Mouse (Mus musculus) gonadal fat pad, adult 2 months (tissue): Measurements from ENCODE around the gene Nin. TPM values are rescaled to one million over a fixed set of nuclear protein-coding genes. Genes with fewer than 3 reads are reported as not detected.

Experiments
- DNase-seq: peaks from one replicate; pipeline ENCODE4 v3.0.0-alpha.2; 2012; ENCODE audit warnings: low read depth
- polyA plus RNA-seq: library from polyadenylated mRNA; depleted of rRNA; stranded (reverse); fragments of >200 nt; gene quantifications from 2 replicates; pipeline ENCODE4 v1.2.3, GENCODE M21; 2012

The Nin gene
- polyA plus RNA-seq, 1 experiment: 7.3 TPM

DNA sequence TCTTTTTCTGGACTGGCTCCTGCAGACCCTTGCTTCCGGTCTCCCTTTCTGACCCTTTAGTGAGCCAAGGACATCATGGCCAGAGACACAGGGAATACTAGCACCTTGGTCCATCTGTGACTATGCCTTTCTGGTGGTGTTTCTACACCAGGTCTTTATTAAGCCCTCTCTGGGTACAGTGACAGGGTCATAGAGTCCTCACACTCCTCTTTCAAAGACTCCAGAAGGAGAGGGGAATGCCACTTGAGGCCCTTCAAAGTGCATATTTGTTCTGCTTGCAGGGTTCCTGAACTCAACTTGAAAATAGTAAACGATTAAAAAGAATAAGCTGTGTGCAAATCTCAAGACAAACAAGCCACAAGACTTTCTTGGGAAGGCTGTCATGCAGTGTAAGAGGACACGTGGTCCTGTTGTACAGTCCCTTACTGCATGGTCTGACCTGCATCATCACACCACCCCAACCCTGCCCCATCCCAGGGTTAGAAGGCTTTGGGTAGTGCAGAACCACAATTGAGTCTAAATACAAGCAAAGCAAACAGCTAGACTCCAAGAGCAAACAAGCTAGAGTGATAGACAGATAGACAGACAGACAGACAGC is 30.5 kb downstream of the Nin start:
- DNase-seq: no peak

- no peak for DNase-seq
Measured at GRCm38 (mm10) chr12:70082485-70082884, 31.0 kb downstream of the Nin start.

DNA sequence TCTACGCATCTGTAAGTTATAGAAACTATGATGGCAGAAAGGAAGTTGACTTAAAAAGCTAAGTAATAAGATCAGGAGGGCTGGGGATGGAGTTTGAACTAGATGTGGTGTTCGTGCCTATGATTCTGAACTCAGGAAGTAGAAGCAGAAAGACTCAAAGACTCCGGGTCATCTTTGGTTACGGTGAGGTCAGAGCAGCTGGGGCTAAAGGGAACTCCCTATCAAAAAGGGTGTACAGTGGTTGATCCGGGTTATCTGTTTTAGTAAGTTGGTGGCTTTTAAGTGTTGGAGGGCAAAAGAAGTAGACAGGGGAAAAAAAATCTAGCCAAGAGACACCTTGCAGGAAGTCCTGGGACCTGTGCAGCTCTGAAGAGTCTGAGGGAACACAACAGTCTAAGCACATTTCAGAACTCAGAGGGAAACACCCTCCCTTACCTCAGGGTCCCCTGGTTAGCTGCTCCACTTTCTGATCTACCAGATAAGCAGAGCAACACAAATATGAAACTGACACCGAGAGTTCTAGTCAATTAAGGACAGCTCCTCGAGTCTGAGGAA is 35.0 kb downstream of the Nin start:
- DNase-seq: no peak

- no peak for DNase-seq
Measured at GRCm38 (mm10) chr12:70076493-70076892, 37.0 kb downstream of the Nin start.

GRCm38 (mm10) chr12:70075001-70075400 is 38.5 kb downstream of the Nin start:
- no peak for DNase-seq

DNA sequence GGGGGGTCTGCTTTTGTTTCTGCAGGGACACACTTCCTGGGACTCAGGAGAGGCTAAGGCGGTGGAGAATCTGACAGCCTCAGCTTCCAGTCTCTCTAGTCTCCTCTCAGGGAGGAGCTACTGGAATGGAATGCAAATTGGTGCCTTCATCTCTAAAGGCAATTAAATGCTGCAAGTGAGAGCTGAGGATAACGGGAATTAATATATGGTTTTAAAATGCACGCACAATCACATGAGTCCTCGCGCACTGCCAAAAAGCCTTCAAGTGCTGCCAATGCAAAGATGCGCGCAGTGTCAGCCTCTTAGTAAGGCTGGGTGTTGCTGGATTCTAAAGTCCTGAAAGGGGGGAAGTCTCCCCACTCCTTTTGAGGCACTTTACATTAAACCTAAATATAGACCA is 42.6 kb downstream of the Nin start:
- DNase-seq: no peak

- no peak for DNase-seq
Measured at GRCm38 (mm10) chr12:70070306-70070705, 43.2 kb downstream of the Nin start.

GRCm38 (mm10) chr12:70068647-70069257 is 44.8 kb downstream of the Nin start:
- no peak for DNase-seq

DNA sequence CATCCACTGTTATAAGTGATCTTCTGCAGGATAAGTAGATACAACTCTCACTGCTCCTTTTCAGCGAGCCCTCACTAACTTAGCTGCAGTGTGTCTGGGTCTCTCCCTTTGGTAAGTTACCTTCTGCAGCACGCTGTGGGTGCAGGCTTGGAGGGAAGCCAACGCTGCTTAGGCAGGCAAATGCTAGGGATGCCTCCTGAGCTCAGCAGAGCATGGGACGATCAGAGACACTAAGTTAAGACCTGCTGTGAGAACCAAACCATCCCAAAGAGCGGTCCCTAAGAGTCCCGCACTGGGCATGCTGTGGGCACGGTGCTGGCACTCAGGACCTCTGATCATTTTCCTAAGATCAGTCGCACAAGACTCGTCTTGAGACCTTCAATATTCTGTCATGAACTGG is 45.7 kb downstream of the Nin start:
- DNase-seq: no peak

- DNase-seq: no peak
Measured at GRCm38 (mm10) chr12:70062114-70062513, 51.4 kb downstream of the Nin start.

DNA sequence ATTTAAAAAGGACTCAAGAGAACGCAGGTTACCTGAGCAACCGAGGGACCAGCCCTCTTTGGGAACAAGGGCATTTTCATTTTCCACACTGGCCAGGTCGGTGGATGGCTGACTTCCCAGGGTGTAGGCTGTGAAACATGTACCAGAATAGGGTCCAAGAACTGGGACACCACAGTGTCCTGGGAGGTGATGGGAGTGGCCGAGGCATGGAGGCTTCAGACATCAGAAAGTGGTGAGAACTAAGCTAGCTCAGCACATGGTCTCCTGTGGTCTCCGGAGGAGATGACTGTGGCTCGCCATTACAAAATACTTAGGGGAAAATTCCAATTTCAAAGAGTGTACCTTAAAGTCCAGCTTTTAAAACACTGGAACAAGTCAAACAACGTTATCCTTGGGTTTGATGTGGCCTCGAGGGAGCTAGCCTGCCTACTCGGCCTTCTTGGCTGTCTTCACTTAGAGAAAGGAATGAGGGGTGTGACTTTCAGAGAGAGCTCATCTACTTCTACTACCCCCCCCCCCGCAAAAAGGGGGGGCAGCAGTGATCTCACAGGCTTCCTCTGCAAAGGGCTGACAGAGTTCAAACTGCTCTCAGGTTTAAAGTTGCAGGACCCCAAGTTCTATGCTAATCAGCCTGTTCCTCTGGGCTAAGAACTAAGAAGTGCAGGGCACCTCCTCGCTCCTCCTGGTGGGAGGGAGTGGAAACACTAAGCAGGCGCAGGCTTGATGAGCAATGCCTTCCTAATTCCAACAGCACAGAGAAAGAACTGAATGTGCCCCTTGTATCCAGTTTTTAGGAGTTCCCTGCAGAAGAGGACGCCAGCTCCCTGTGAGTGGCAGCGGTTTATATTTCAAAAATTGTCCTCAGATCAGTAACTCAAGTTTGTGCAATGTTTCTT is 54.3 kb downstream of the Nin start:
- no peak for DNase-seq

DNA sequence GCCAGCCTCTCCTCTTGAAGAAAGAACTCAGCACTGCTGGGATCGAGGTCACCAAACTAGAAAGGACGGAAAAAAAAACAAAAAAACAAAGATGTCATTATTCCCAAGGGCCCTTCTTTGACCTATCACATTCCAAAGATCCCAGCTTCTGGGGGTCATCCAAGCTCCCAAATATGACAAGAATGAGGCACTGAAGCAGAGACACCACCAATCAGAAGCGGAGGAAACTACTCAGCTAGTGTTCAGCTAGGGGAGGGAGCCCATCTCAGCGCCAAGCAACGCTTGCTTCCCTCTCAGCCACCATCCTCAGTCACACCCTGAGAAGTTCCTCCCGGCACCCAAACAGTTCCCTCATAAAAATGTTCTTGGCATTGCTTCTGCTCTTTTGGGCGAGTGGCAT is 62.8 kb downstream of the Nin start:
- no peak for DNase-seq

- no peak for DNase-seq
Measured at GRCm38 (mm10) chr12:70048741-70049140, 64.8 kb downstream of the Nin start.

GRCm38 (mm10) chr12:70047281-70047680 is 66.2 kb downstream of the Nin start:
- DNase-seq: no peak

- DNase-seq: no peak
Measured at GRCm38 (mm10) chr12:70044353-70044752, 69.2 kb downstream of the Nin start.

- no peak for DNase-seq
Measured at GRCm38 (mm10) chr12:70043421-70043820, 70.1 kb downstream of the Nin start.

- no peak for DNase-seq
Measured at GRCm38 (mm10) chr12:70040981-70041380, 72.5 kb downstream of the Nin start.

DNA sequence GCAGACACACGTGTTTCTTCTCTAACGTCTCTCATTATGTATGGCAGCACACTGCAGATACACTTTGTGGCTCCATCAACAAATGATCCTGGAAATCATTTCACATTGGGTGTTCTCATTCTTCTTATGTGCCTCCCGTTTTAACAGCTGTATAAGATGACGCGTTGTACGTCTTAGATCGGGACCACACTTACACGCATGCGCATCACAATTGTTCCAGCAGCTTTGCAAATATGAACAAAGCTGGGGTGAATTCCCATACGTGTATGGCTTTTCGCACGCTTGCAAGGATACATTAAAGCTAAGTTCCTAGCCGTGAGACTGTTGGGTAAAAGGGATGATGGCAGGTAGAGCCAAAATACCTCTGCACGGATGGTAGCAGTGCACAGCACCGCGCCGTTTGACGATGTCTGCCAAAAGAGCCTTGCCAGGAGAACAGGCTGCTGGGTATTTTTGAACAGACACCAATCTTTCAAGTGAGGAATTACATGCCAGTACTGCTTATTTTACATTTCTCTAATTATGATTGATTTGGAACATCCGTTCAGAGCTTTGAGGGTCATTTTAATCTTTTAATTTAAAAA is 76.7 kb downstream of the Nin start:
- no peak for DNase-seq

- no peak for DNase-seq
Measured at GRCm38 (mm10) chr12:70026233-70026632, 87.3 kb downstream of the Nin start.

GRCm38 (mm10) chr12:70025431-70025830 is 88.1 kb downstream of the Nin start:
- DNase-seq: no peak

GRCm38 (mm10) chr12:70023580-70023979 is 89.9 kb downstream of the Nin start:
- DNase-seq: no peak

- DNase-seq: no peak
Measured at GRCm38 (mm10) chr12:70018153-70018552, 95.4 kb downstream of the Nin start.
